Mouse (Mus musculus) liver, adult 2 months (tissue): ENCODE measurements around the gene Cryzl2.

Source experiments
- CTCF ChIP-seq: fragments of 200-500 bp; IDR thresholded peaks from 2 replicates; pipeline ENCODE4 v1.5.1; 2011; ENCODE audit warnings: low read depth, low read length, control low read depth
- POLR2A ChIP-seq: fragments of 200-500 bp; IDR thresholded peaks from 2 replicates; pipeline ENCODE4 v1.6.1; 2011; ENCODE audit warnings: low read length, control low read depth; ENCODE audit not compliant: insufficient read depth; ENCODE audit errors: extremely low read depth

DNA sequence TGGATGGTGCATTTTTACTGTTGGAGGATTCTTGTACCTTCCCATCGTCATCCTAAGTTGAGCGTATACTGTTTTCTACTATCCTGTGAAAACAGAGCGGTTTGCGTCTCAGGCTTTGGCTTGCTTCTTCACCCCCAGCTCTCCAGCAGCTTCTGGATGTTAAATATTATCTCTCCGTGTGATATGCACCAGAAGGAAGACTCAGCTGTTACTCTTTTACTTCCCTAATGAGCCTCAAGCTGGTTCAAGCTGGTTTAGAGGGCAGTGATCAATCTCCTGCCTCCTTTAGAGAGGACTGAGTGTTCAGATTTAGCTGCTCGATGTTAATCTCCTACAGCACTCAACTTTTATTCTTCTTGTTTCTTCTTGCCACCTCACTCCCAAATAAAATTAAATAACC lies 3.5 kb upstream of the Cryzl2 start:
- TF ChIP-seq CTCF (no peak), POLR2A (no peak)
